Mouse (Mus musculus) adrenal gland, adult 8-10 months (tissue): ENCODE data around the gene Fam131b. TPM values are rescaled to one million over a fixed set of nuclear protein-coding genes. Genes with fewer than 3 reads are reported as not detected.

Experiments used
- DNase-seq: peaks from one replicate; pipeline ENCODE4 v3.0.0; 2022
- total RNA-seq, 4 experiments: library from RNA; stranded (reverse); gene quantifications; 2 replicates each; pipeline ENCODE4 v1.2.4; 2022

Fam131b gene
- total RNA-seq, 4 experiments from 2014 or later: 0.12 to 0.23 (median 0.15) TPM

DNA sequence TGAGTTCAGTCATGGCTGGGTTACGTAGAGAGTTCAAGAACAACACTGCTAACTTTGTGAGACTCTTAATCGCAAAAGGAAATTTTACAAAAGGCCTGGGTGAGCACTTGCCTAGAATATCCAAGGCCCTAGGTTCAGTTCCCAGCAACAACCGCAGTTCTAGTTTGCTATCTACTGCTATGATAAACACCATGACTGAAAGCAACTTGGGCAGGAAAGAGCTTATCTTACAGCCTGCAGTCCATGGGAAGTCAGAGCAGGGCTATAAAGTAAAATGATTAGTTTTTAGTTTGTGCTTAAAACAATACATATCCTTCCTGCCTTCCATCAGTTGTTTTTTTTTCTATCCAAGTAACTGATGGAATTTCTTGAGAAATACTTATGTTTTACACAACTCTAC is 2.1 kb upstream of the Fam131b start:
- DNase-seq: no peak

DNA sequence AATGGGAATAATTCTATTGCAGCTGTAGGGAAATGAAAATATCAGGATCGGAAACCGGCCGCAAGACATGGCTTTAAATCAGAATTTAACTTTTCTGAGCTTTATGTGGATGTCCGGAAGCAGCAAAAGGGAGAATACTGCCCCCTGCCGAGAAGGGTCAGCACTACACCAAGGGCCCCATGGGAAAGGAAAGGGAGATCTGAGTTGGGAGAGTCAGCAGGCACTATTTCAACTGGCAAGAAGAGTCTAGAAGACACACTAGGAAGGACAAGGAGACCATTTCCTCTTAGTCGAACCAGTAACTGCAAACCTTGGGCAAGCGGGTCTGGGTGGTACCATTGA is 796 bp upstream of the Fam131b start:
- peak; percentile 33 for DNase-seq

DNA sequence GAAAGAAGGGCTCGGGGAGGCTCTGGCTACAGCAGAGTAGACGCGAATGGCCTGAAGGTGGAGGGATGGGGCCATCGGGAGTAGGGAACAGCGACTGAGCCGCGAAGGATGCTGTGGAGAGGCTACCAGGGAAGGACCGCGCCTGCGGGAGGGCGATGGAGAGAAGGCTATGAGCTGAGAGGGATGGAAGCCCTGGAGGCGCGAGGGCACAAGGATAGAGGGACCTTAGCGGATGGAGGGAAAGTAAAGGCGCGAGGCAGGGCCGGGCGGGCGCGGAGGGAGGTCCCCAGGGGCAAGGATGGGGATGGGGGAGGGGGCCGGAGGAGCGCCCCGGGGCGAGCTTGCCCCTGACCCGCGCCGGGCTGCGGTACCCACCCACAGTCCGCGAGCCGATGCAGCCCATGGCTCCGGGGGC is 369 bp downstream of the Fam131b start:
- no peak for DNase-seq

DNA sequence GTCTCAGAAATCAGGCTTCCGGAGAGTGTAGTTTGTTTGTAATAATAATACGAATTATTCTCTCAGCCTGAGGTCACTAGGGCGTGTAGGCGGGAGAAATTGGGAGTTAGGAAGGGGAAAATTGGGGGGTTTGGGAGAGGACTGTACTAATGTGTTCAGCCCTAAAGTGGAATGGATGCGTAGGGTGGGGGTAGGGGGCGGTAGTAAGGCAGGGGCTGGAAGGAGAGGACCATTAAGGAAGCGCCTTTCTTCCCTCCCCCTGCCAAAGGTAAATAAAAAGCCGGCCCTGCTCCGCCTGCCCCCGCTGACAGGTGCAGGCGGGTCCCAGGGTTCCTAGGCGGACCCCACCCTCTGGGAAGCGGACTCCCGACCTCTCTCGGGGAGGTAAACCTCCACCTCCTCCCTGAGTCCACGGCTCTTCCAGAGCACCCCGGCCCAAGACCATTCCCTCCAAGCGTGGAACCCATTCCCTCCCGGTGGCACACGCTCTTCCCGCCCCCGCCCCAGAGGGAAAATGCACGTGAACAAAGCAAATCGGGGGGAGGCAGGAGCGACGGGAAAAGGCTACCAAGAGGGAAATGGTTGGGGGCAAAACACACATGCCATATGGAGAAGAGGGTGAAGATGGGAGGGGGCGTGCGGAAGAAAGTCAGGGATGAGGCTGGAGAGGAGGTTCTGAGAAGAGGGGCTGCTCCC is 924 bp downstream of the Fam131b start:
- no peak for DNase-seq

DNA sequence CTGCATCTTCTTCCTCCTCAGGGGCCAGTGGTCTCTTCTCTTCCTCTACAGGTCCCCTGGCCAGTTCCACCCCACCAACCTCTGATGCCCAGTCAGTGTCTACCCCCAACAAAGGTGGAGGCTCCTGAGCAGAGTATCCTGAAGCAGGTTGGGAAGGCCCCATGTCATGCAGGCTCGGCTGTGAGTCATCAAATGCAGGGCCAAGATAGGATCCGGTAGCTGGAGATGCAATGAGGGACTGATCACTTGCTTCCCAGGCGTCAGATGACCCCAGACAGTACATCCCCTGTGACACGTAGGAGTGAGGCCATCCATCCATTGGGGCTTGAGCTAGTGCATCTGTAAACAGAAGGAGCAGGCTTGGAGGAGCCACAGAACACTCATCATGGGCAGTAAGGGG is 6.2 kb downstream of the Fam131b start:
- DNase-seq: no peak

DNA sequence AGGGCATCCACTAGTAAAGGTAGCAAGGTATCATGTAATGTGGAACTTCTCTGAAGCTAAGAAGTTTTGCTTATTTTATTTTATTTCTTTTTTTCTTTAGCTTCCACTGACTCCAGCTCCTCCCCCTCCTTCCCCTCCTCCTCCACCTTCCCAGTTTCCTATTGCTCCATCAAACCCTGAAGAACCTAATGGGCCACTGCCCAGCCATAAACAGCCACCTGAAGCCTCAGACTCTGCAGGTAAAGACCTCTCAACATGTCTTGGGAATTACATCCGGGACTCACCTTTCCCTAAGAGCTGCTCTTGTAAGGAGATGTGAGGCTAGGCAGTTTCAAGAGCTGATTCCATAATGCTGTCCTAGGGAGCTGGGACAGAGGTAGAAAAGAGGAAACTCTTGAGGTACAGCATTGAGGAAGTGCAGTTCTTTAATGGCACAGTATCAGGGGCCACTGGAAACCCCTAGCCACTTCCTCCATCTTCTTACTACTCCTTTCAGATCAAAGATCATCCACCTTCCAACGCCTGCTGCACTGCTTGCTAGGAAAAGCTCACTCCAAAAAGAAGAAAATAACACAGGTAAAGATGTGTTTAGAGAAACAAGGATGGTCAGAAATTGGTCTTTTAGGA is 13.9 kb downstream of the Fam131b start:
- DNase-seq: no peak

DNA sequence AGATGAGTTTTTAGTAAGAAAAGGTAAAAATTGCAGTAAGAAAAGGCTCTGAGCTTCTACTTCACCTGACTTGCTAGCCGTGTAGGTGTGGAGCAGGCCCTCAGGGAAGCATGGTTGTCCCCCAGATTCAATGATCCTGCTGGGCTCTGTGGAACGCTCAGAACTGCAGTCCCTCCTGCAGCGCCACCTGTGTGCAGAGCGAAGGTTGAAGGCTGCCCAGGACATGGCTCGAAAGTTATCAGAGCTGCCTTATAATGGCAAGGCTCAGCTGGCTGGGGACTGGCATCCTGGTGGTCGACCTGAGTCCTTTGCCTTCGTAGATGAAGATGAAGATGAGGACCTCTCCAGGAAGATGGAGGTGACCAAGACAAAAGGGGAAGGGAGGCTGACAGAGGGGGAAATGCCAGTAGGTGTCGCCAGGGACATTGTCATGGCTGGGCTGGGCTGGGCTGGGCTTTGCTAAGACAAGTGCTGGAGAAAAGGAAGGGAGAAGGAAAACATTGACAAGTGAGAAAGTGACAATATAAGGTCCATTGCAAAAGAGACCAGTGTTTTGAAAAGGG is 14.5 kb downstream of the Fam131b start:
- no peak for DNase-seq

DNA sequence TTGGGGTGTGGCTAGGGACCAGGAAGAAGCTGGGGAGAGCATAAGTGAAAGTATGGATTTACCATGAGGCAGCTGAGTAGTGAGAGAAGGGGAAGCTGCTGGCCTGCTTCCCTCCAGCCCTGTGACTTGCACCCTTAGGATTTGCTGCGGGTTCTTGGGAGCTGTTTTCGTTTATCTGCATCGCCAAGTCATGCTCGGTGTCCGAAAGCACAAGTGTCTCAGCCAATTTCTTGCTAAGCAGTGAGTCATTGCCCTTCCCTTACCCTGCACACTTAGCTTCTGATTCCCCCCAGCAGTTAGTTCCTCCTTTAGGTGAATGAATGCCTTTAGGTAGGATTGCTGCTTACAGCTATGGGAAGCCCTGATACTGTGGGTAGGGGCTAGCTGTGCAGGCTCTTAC is 25.1 kb downstream of the Fam131b start:
- DNase-seq: no peak

DNA sequence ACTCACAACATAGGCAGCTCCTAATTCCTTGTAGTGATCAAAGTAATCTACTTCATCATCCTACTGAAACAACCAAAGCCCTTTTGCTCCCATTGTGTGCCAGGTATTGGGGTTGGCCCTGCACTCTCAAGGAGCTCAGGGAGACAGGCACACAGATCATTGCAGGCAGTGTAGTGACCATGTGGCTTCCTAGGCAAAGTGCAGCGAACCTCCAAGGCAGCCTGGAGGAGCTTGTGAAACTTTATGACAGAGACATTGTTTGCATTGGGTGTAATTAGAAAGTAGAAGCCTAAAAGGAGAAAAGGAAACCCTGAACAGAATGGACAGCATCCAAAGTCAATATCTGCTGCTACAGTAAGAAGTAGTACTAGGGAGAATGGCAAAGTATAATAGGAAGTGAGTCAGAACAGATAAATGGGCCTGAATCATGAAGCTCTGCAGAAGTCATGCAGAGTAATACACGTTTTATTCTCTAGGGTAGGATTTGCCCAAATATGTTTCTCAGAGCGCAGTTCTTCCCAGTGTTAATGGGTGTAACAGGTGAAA is 28.8 kb downstream of the Fam131b start:
- DNase-seq: no peak

DNA sequence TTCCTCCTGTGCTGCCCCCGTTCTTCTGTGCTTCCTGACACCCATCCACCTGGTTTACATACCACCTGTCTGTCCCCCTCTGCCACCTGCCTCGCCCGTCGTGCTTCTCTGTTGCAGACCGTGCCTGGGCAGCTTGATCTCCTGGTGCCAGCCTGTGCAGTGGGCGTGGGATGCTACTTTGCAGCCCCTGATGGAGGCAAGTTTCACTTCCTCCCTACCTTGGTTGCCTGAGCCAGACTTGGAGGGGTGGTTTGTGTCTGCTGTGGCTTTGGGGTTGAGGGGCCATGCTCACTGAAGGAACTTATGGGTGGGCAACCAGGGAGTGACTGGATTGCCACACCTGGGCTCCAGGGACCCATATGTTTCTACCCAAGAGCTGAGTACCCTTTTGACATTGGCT is 31.1 kb downstream of the Fam131b start:
- no peak for DNase-seq

DNA sequence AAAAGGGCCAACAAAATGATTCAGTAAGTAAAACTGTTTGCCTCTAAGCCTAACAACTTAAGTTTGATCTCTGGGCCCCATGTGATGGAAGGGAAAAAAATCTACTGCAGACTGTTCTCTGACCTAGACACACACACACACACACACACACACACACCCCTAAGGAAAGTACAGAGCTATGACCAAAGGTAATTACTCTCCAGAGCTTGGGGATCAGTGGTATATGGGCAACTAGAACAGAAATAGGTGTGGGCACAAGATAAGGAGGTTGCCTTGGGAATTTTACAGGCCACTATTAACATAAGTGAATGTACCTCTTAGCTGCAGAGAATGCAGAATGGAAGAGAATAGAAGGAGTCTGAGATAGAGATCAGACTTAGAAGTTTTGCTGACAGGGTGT is 36.9 kb downstream of the Fam131b start:
- no peak for DNase-seq

DNA sequence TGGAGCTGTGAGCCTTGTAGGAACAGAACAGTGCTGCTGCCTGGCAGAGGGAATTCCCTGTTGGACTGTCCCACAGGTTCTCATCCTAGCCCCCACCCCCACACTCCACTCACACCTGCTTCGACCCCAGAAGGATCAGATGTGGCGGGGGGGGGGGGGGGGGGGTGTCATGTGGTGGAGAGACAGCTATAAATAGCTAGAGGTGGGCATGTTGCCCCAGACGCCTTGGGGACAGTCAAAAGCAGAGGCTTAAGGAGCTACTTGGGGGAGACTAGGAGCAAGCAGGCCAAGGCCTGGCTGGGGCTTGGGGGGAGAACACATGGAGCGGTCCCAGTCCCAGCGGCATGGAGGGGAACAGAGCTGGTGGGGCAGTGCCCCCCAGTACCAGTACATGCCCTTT is 38.0 kb downstream of the Fam131b start, which contains the start of gene Clcn1:
TSS of gene Clcn1 (plus strand) at position 238 of the 400 bp plus-strand sequence.
- no peak for DNase-seq

DNA sequence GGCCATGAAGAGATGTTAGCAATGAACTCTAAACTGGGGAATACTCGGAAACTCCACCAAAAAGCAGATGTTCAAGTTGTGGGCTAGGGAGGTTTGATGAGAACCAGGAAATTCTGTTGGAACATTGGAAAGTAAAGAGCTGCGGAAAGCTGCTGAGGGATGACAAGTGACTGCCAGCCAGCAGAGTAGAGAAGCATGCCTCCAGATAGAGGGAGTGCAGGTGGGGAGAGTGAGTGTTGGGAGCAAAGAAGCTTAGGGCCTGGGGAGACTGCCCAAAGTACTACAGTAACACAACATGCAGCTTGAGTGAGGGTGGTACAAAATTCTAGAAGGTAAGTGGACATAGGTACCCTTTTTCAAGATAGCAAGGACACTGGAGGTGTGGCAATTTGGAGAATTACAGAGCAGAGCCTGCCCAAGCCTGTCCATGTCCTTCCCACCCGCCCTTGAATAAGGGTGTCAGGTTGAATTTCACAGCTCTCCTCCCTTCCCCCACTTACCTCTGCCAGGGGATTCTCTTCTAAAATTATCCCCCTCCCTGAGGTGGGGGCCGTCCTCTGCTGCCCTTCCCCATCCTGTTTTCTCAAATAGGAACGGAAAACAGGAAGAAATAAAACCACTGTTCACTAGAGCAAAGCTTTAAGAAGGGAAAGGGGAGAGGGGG is 41.4 kb downstream of the Fam131b start:
- DNase-seq: no peak

DNA sequence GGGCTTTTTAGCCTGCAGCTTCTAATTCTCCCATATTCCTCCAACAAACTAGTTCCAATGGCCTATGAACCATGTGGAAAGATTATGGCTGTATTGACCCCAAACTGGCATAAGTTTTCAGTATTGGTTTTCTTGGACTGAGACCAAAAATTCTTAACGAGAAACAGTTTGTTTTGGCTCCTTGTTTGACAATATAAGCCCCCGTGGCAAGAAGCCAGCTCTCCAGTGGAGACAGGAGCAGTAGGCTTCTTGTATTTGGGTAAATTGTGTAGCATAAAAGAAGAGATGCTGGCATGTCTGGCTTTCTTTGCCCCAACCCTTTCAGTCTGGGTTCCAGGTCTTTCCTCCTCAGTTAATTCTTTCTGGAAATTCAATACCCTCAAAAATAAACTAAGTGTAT is 48.3 kb downstream of the Fam131b start:
- DNase-seq: no peak

DNA sequence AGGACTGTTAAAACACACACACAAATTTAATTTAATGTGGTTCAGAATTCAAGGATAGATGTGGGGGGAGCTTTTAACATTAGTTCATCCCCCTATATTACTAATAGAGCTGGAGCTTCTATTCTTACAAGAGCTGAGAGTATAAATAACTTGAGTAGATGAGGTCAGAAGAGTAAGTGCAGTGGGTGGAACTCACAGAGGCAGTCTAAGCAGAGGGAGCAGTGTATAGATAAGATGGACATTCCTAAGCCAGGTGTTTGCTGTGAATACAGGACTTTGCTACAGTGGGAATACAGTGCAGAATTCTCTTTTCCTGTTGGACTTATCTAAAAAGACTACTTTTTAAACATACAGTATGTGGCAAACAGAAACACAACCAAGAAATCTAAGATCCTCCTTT is 53.6 kb downstream of the Fam131b start:
- DNase-seq: no peak

DNA sequence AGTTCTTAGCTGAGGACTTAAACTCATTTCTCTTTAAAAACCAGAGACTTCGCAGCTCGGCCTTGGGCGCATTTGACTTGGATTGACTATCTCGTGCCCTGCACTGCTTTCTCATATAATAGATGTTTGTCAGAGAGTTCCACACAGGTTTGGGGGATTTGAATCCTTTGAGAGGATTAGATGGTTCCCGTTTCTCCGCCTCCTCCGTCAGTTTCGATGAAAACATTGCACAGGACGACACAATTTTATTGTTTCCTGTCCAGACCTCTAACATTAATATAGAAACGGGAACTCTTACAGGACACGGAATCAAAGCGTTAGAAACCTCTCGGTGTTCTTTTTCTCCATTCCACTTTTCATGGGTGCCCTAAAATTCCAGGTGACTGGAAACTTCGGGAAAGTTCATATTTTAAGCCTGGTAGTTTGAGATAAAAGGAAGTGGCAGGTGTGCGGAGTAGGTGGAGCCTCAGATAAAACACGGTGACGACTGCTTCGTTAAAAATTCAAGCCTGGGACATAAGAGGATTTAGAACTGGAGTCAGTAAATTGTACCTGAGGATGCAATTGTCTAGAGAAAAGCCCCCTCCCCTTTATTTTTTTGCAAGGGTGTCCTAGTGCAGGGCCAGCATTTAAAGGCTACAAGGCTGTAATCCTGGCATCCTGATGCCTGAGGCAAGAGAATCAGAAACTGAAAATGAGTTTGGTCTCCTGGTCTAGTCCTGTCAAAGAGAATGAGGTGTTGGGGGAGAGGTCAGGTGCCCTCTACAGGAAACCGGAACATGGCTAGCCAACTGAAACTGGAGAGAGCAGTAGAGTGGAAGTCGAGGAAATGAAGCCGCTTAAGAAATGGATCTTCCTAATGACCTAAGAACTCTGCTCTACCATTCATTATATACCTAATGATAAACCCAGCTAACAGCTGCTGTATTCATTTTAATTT is 58.8 kb downstream of the Fam131b start:
- DNase-seq: no peak

Other genes starting within 250 kb of the Fam131b start
- gene Tas2r139, start 183.7 kb downstream of the Fam131b start, total RNA-seq: not detected
- not detected for gene Tas2r144, start 109.3 kb downstream of the Fam131b start, total RNA-seq
- 100 to 1,000 TPM in 2 of 4 experiments, 10 to 100 TPM in 2; 66.8 to 415 (median 181) TPM for gene Gstk1, start 78.7 kb downstream of the Fam131b start, total RNA-seq
- gene Tmem139, start 62.7 kb downstream of the Fam131b start, total RNA-seq: 1 to 10 TPM in 2 of 4 experiments, under 1 TPM in 1, not detected in 1; 0.27 to 4.7 (median 4.5) TPM
- gene Casp2, start 59.7 kb downstream of the Fam131b start, total RNA-seq: 10 to 100 TPM; 20.1 to 27.2 (median 26.3) TPM
- under 1 TPM in 2 of 4 experiments, not detected in 2; 0.13 to 0.68 TPM for gene Clcn1, start 38.0 kb downstream of the Fam131b start, total RNA-seq
- gene Zyx, start 25.0 kb upstream of the Fam131b start, total RNA-seq: 100 to 1,000 TPM in 1 of 4 experiments, 10 to 100 TPM in 3; 78.9 to 118 (median 89.4) TPM
- gene Epha1, start 48.6 kb upstream of the Fam131b start, total RNA-seq: 1 to 10 TPM in 2 of 4 experiments, under 1 TPM in 2; 0.46 to 1.6 (median 0.99) TPM
- gene Tas2r143, start 75.6 kb upstream of the Fam131b start, total RNA-seq: 1 to 10 TPM; 1.9 to 7.8 (median 3.5) TPM
- gene Tas2r135, start 80.8 kb upstream of the Fam131b start, total RNA-seq: 1 to 10 TPM in 3 of 4 experiments, under 1 TPM in 1; 1.00 to 5.7 (median 2.6) TPM
- 1 to 10 TPM in 2 of 4 experiments, under 1 TPM in 1, not detected in 1; 0.77 to 2.5 (median 2.4) TPM for gene Tas2r126, start 109.9 kb upstream of the Fam131b start, total RNA-seq
- gene Olfr458, start 140.6 kb upstream of the Fam131b start, total RNA-seq: not detected
- gene Olfr457, start 151.7 kb upstream of the Fam131b start, total RNA-seq: not detected
- not detected for gene Olfr456, start 162.6 kb upstream of the Fam131b start, total RNA-seq
- not detected for gene Olfr455, start 222.9 kb upstream of the Fam131b start, total RNA-seq